Mouse (Mus musculus) stomach, postnatal 0 days (tissue): ENCODE data around the gene Fam8a1. TPM values are rescaled to one million over a fixed set of nuclear protein-coding genes. Genes with fewer than 3 reads are reported as not detected.

Experiments
- ATAC-seq: fragments of 200-750 bp; cut with Nextera tagmentation; 2 replicates; pipeline ENCODE4 v1.8.0; 2017; ENCODE audit not compliant: low FRiP score, low TSS enrichment
- DNase-seq: peaks from one replicate; pipeline ENCODE4 v3.0.0-alpha.2; 2016; ENCODE audit warnings: low spot score
- H3K27ac ChIP-seq: fragments of 300-500 bp; sonication (generic); replicated peaks from 2 replicates; pipeline ENCODE4 v1.5.1; 2014; ENCODE audit warnings: mild to moderate bottlenecking, control low read depth
- H3K27me3 ChIP-seq: fragments of 300-500 bp; sonication (generic); 2 replicates; pipeline ENCODE4 v1.6.1; 2014; ENCODE audit warnings: low read length; ENCODE audit not compliant: control insufficient read depth, insufficient read depth
- H3K36me3 ChIP-seq: fragments of 300-500 bp; sonication (generic); 2 replicates; pipeline ENCODE4 v1.6.1; 2014; ENCODE audit warnings: low read length, mixed read lengths; ENCODE audit not compliant: control insufficient read depth, insufficient read depth
- H3K4me1 ChIP-seq: fragments of 300-500 bp; sonication (generic); replicated peaks from 2 replicates; pipeline ENCODE4 v1.6.1; 2014; ENCODE audit warnings: antibody characterized with exemption; ENCODE audit not compliant: control insufficient read depth, insufficient read depth
- H3K4me2 ChIP-seq: fragments of 300-500 bp; sonication (generic); replicated peaks from 2 replicates; pipeline ENCODE4 v1.6.1; 2014; ENCODE audit warnings: low read depth, mild to moderate bottlenecking, control low read depth, moderate library complexity
- H3K4me3 ChIP-seq: fragments of 300-500 bp; sonication (generic); 2 replicates; pipeline ENCODE4 v1.5.1; 2014; ENCODE audit warnings: low read depth, low read length, control low read depth
- H3K9ac ChIP-seq: fragments of 300-500 bp; sonication (generic); 2 replicates; pipeline ENCODE4 v1.6.1; 2014; ENCODE audit warnings: mild to moderate bottlenecking, low read length, control low read depth, mixed read lengths
- H3K9me3 ChIP-seq: fragments of 300-500 bp; sonication (generic); 2 replicates; pipeline ENCODE4 v1.6.1; 2016; ENCODE audit warnings: low read length; ENCODE audit not compliant: control insufficient read depth
- CTCF ChIP-seq: IDR thresholded peaks from 2 replicates; pipeline ENCODE4 v1.5.1; 2016; ENCODE audit warnings: antibody characterized with exemption, low read depth, mild to moderate bottlenecking, moderate library complexity
- EP300 ChIP-seq: optimal IDR thresholded peaks from 2 replicates; pipeline ENCODE3; 2016; ENCODE audit warnings: antibody characterized with exemption
- WGBS: fragments of 180-500 bp; shearing (Covaris S2); extraction: QIAGEN DNeasy Blood & Tissue Kit; methylation state at CpG from one replicate; pipeline ENCODE4 v1.1.7; 2014; 5-methylcytosine and 5-hydroxymethylcytosine counted together
- polyA plus RNA-seq: library from polyadenylated mRNA; unstranded; fragments of >200 nt; fragmentation: Nextera tagmentation; extraction: Ambion mirVana; gene quantifications from 2 replicates; pipeline ENCODE4 v1.2.1, GENCODE M21; 2015

The Fam8a1 gene
- polyA plus RNA-seq, 1 experiment from 2014 or later = 9.3 TPM

GRCm38 (mm10) chr13:46645476-46645875 lies 23.8 kb upstream of the Fam8a1 start:
- no peaks in the 10 kb centered on the region for H3K27me3 ChIP-seq
- no peak for DNase-seq
- no peak overlapping the region for H3K27ac ChIP-seq
- no peak overlapping the region for H3K4me2 ChIP-seq
- ATAC-seq = no peak
- H3K9me3 ChIP-seq = peaks cover 5% of the 10 kb centered on the region; the same call in 1 of the 2 replicates
- no peaks in the 10 kb centered on the region for H3K4me1 ChIP-seq
- 81% methylated on average over 6 of the region's 6 CpGs for WGBS
- H3K36me3 ChIP-seq = no peaks in the 10 kb centered on the region
- H3K9ac ChIP-seq = no peak overlapping the region
- no peak for TF ChIP-seq CTCF
- H3K4me3 ChIP-seq = no peak overlapping the region

- no peak overlapping the region for H3K27ac ChIP-seq
- H3K4me3 ChIP-seq = no peak overlapping the region
- ATAC-seq = no peak
- H3K9ac ChIP-seq = no peak overlapping the region
- H3K4me2 ChIP-seq = no peak overlapping the region
- WGBS = 86% methylated on average over 7 of the region's 7 CpGs
- H3K36me3 ChIP-seq = no peaks in the 10 kb centered on the region
- TF ChIP-seq CTCF (no peak), EP300 (no peak)
- DNase-seq = no peak
- no peaks in the 10 kb centered on the region for H3K27me3 ChIP-seq
- no peaks in the 10 kb centered on the region for H3K4me1 ChIP-seq
- H3K9me3 ChIP-seq = no peaks in the 10 kb centered on the region
Measured at GRCm38 (mm10) chr13:46651853-46652252, 17.5 kb upstream of the Fam8a1 start.

- WGBS = 54% methylated on average over 7 of the region's 7 CpGs
- ATAC-seq = no peak
- H3K9ac ChIP-seq = no peak overlapping the region
Measured at GRCm38 (mm10) chr13:46652671-46653070, 16.7 kb upstream of the Fam8a1 start.

GRCm38 (mm10) chr13:46653671-46654070 lies 15.7 kb upstream of the Fam8a1 start:
- ATAC-seq (no peak), DNase-seq (no peak)
- H3K27ac ChIP-seq = no peak overlapping the region
- 57% methylated on average over 4 of the region's 4 CpGs for WGBS
- H3K4me1 ChIP-seq = no peaks in the 10 kb centered on the region
- TF ChIP-seq CTCF = no peak
- no peak for TF ChIP-seq EP300
- H3K4me2 ChIP-seq = no peak overlapping the region
- no peaks in the 10 kb centered on the region for H3K27me3 ChIP-seq
- no peak overlapping the region for H3K9ac ChIP-seq
- H3K36me3 ChIP-seq = no peaks in the 10 kb centered on the region
- H3K9me3 ChIP-seq = no peaks in the 10 kb centered on the region
- no peak overlapping the region for H3K4me3 ChIP-seq

More at GRCm38 (mm10) chr13:46652671-46653070, 16.7 kb upstream of the Fam8a1 start:
- H3K4me1 ChIP-seq = no peaks in the 10 kb centered on the region
- DNase-seq = peak; percentile 42
- no peak overlapping the region for H3K4me3 ChIP-seq
- no peaks in the 10 kb centered on the region for H3K27me3 ChIP-seq
- H3K9me3 ChIP-seq = no peaks in the 10 kb centered on the region
- no peak overlapping the region for H3K4me2 ChIP-seq
- no peaks in the 10 kb centered on the region for H3K36me3 ChIP-seq
- no peak overlapping the region for H3K27ac ChIP-seq
- TF ChIP-seq EP300 (no peak), CTCF (no peak)

GRCm38 (mm10) chr13:46654566-46654965 lies 14.8 kb upstream of the Fam8a1 start:
- no peaks in the 10 kb centered on the region for H3K4me1 ChIP-seq
- no peak overlapping the region for H3K9ac ChIP-seq
- ATAC-seq (no peak), DNase-seq (no peak)
- WGBS = 89% methylated on average over 5 of the region's 5 CpGs
- no peak overlapping the region for H3K4me2 ChIP-seq
- no peaks in the 10 kb centered on the region for H3K36me3 ChIP-seq
- no peak overlapping the region for H3K4me3 ChIP-seq
- H3K27ac ChIP-seq = no peak overlapping the region
- H3K9me3 ChIP-seq = no peaks in the 10 kb centered on the region
- no peaks in the 10 kb centered on the region for H3K27me3 ChIP-seq
- TF ChIP-seq EP300 (no peak), CTCF (no peak)

GRCm38 (mm10) chr13:46659211-46659610 lies 10.1 kb upstream of the Fam8a1 start:
- Histone ChIP-seq H3K4me3 (no peak overlapping the region), H3K27me3 (no peaks in the 10 kb centered on the region), H3K27ac (no peak overlapping the region), H3K9me3 (no peaks in the 10 kb centered on the region), H3K4me1 (no peaks in the 10 kb centered on the region), H3K9ac (no peak overlapping the region), H3K4me2 (no peak overlapping the region), H3K36me3 (no peaks in the 10 kb centered on the region)
- 86% methylated on average over 5 of the region's 5 CpGs for WGBS
- ATAC-seq (no peak), DNase-seq (no peak)
- TF ChIP-seq CTCF (peak; percentile 21), EP300 (no peak)
